Mouse (Mus musculus) megakaryocyte, embryonic 14.5 days (primary cell): ENCODE measurements around the gene Ctdsp2.

Experiments used
- FLI1 ChIP-seq: IDR thresholded peaks from 2 replicates; pipeline ENCODE4 v1.6.1; 2012; ENCODE audit warnings: low read length, inconsistent platforms, mixed read lengths
- GATA1 ChIP-seq: IDR thresholded peaks from 3 replicates; pipeline ENCODE4 v1.6.1; 2012; ENCODE audit warnings: mixed read lengths, low read length, inconsistent platforms, borderline replicate concordance

- TF ChIP-seq FLI1 = no peak
- no peak for TF ChIP-seq GATA1
These were observed 52.1 kb downstream of the Ctdsp2 start, which contains the start of gene Tsfm for GRCm38 (mm10) chr10:127030336-127031296.
